Mouse (Mus musculus) lung, postnatal 0 days (tissue): ENCODE results near the gene Lgals12. TPM values are rescaled to one million over a fixed set of nuclear protein-coding genes. Genes with fewer than 3 reads are reported as not detected.

ENCODE experiments used
- ATAC-seq: fragments of 200-750 bp; cut with Nextera tagmentation; 2 replicates; pipeline ENCODE4 v1.8.0; 2017; ENCODE audit warnings: moderate library complexity
- DNase-seq: peaks from one replicate; pipeline ENCODE4 v3.0.0-alpha.2; 2016; ENCODE audit warnings: low spot score
- H3K27ac ChIP-seq: fragments of 300-500 bp; sonication (generic); 2 replicates; pipeline ENCODE4 v1.5.1; 2014; ENCODE audit warnings: antibody characterized with exemption, mild to moderate bottlenecking, low read length, mixed read lengths
- H3K27me3 ChIP-seq: fragments of 300-500 bp; sonication (generic); replicated peaks from 2 replicates; pipeline ENCODE4 v1.6.1; 2014; ENCODE audit warnings: low read length, mixed read lengths; ENCODE audit not compliant: insufficient read depth
- H3K36me3 ChIP-seq: fragments of 300-500 bp; sonication (generic); 2 replicates; pipeline ENCODE4 v1.6.1; 2014; ENCODE audit warnings: low read length, mixed read lengths; ENCODE audit not compliant: insufficient read depth
- H3K4me1 ChIP-seq: fragments of 300-500 bp; sonication (generic); 2 replicates; pipeline ENCODE4 v1.6.1; 2014; ENCODE audit warnings: antibody characterized with exemption, low read depth, low read length, mixed read lengths; ENCODE audit not compliant: insufficient read depth
- H3K4me2 ChIP-seq: fragments of 300-500 bp; sonication (generic); replicated peaks from 2 replicates; pipeline ENCODE4 v1.6.1; 2014; ENCODE audit warnings: low read depth, mild to moderate bottlenecking, low read length, moderate library complexity, mixed read lengths
- H3K4me3 ChIP-seq: fragments of 300-500 bp; sonication (generic); 2 replicates; pipeline ENCODE4 v1.5.1; 2014; ENCODE audit warnings: low read depth, low read length
- H3K9ac ChIP-seq: fragments of 300-500 bp; sonication (generic); replicated peaks from 2 replicates; pipeline ENCODE4 v1.6.1; 2014; ENCODE audit warnings: low read depth, mild to moderate bottlenecking
- H3K9me3 ChIP-seq: fragments of 300-500 bp; sonication (generic); 2 replicates; pipeline ENCODE4 v1.6.1; 2016; ENCODE audit warnings: low read length, mixed read lengths
- CTCF ChIP-seq: IDR thresholded peaks from 2 replicates; pipeline ENCODE4 v1.5.1; 2016; ENCODE audit warnings: antibody characterized with exemption, mild to moderate bottlenecking
- EP300 ChIP-seq: IDR thresholded peaks from 2 replicates; pipeline ENCODE4 v1.6.1; 2016; ENCODE audit warnings: antibody characterized with exemption, mild to moderate bottlenecking, control low read depth
- WGBS: fragments of 180-500 bp; shearing (Covaris S2); extraction: QIAGEN DNeasy Blood & Tissue Kit; methylation state at CpG from one replicate; pipeline ENCODE4 v1.1.7; 2014; 5-methylcytosine and 5-hydroxymethylcytosine counted together
- polyA plus RNA-seq: library from polyadenylated mRNA; unstranded; fragments of >200 nt; fragmentation: Nextera tagmentation; extraction: Ambion mirVana; gene quantifications from 2 replicates; pipeline ENCODE4 v1.2.1, GENCODE M21; 2015

Gene Lgals12
- polyA plus RNA-seq, 1 experiment from 2014 or later, result 0.36 TPM

- no peaks in the 10 kb centered on the region for H3K36me3 ChIP-seq
- H3K4me2 ChIP-seq, result no peak overlapping the region
- ATAC-seq (no peak), DNase-seq (no peak)
- H3K27ac ChIP-seq, result no peak overlapping the region
- H3K4me3 ChIP-seq, result no peak overlapping the region
- H3K9ac ChIP-seq, result no peak overlapping the region
- WGBS, result 60% methylated on average over 4 of the region's 4 CpGs
- TF ChIP-seq CTCF (no peak), EP300 (no peak)
- no peaks in the 10 kb centered on the region for H3K27me3 ChIP-seq
- no peaks in the 10 kb centered on the region for H3K9me3 ChIP-seq
- no peaks in the 10 kb centered on the region for H3K4me1 ChIP-seq
These were observed 47.0 kb downstream of the Lgals12 start for GRCm38 (mm10) chr19:7559986-7560385.

DNA sequence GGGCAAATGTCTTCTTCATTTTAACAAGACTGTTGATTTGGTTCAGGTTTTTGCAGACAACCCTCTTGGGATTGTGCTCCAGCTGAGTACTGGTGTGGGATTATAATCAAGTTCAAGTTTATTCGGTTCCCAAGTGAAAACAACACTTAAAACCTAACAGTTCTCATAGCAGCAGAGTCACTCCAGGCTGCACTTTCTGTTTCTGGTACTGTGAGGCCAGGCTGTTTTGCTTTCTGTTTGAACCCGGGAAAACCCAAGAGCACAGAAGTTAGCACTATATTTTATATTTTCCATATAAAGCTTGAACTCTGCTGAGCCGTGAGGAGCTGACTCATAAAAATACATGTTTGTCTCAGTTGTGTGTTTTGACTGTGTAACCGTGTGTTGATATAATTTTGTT is 48.3 kb downstream of the Lgals12 start:
- WGBS, result 64% methylated on average over 4 of the region's 4 CpGs
- H3K27me3 ChIP-seq, result no peaks in the 10 kb centered on the region
- no peaks in the 10 kb centered on the region for H3K9me3 ChIP-seq
- H3K4me1 ChIP-seq, result no peaks in the 10 kb centered on the region
- no peak overlapping the region for H3K27ac ChIP-seq
- H3K4me2 ChIP-seq, result peak overlapping the region; percentile 77
- H3K36me3 ChIP-seq, result no peaks in the 10 kb centered on the region
- no peak for TF ChIP-seq CTCF
- no peak for TF ChIP-seq EP300
- ATAC-seq (no peak), DNase-seq (no peak)
- 0 out of 2 replicates have a peak overlapping the region, but pooled peaks have one; percentile 51 for H3K4me3 ChIP-seq
- H3K9ac ChIP-seq, result no peak overlapping the region

GRCm38 (mm10) chr19:7557844-7558243 is 49.1 kb downstream of the Lgals12 start:
- ATAC-seq (0 out of 2 replicates have a peak, but pooled peaks have one; percentile 20), DNase-seq (peak; percentile 8)
- Histone ChIP-seq H3K27me3 (no peaks in the 10 kb centered on the region), H3K4me2 (peak overlapping the region; percentile 77), H3K9ac (peak overlapping the region; percentile 54), H3K9me3 (no peaks in the 10 kb centered on the region), H3K4me3 (peak overlapping the region; percentile 51), H3K27ac (no peak overlapping the region), H3K4me1 (no peaks in the 10 kb centered on the region; the same call in 1 of the 2 replicates), H3K36me3 (no peaks in the 10 kb centered on the region)
- WGBS, result 10% methylated on average over 4 of the region's 4 CpGs
- no peak for TF ChIP-seq EP300
- TF ChIP-seq CTCF, result no peak

DNA sequence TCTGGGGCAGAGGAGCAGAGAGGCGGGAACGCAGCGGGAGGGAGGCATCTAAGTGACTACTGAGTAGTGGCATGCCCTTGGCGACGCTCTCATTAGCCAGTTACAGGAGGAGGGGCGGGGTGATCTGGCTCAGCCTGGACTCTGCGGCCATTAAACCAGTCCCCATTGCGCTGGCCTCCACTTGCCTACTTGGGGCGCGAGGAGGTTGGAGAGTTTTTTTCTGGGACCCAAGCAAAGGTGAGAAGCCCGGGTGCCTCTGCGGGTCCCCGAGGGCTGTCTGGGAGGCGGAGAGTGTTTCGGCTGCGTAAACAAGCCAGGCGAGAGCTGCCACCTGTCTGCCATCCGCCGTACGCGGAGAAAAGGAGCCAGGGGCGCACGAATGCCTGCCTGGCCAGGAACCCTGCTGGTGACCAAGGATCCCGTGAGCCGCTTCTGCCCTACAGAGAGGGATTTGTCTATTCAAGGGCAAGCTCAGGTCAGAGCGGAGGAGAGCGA is 49.6 kb downstream of the Lgals12 start, which contains the start of gene Pla2g16:
TSS of gene Pla2g16 (plus strand) at position 132 of the 495 bp plus-strand sequence.
- peak; percentile 40 for TF ChIP-seq CTCF
- TF ChIP-seq EP300, result no peak
- 3% methylated on average over 27 of the region's 27 CpGs for WGBS
- Histone ChIP-seq H3K27me3 (no peaks in the 10 kb centered on the region), H3K9ac (peak within 1 kb of the TSS; percentile 54), H3K36me3 (no peaks in the 10 kb centered on the region), H3K4me2 (peak within 1 kb of the TSS; percentile 77), H3K4me1 (no peaks in the 10 kb centered on the region; the same call in 1 of the 2 replicates), H3K4me3 (peak within 1 kb of the TSS; percentile 51), H3K27ac (peak within 1 kb of the TSS; percentile 51; the same call in 1 of the 2 replicates), H3K9me3 (no peaks in the 10 kb centered on the region)
- peak; percentile 89 for DNase-seq
- peak; percentile 95 for ATAC-seq

DNA sequence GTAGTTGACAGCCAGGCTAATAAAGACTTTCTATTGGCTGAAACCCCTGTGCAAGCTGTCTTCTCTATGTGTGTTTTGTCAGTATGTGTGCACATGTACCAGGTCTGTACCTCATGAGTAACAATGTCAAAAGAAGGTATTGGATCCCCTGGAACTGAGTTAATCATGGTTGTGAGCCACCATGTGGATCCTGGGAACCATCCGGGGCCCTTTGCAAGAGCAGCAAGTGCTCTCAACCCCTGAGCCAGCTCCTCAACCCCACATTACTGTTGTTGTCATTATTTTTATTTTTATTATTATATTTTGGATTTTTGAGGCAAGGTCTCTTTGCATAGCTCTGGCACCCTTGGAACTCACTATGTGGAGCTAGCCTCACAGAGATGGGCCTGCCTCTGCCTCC is 50.4 kb downstream of the Lgals12 start:
- no peak for TF ChIP-seq EP300
- no peak for TF ChIP-seq CTCF
- H3K27ac ChIP-seq, result no peak overlapping the region
- H3K36me3 ChIP-seq, result no peaks in the 10 kb centered on the region
- no peak overlapping the region for H3K9ac ChIP-seq
- H3K9me3 ChIP-seq, result no peaks in the 10 kb centered on the region
- no peak for DNase-seq
- H3K4me3 ChIP-seq, result no peak overlapping the region
- H3K4me2 ChIP-seq, result no peak overlapping the region
- H3K27me3 ChIP-seq, result no peaks in the 10 kb centered on the region
- H3K4me1 ChIP-seq, result peaks cover 3% of the 10 kb centered on the region; the same call in 1 of the 2 replicates
- 92% methylated on average over 1 of the region's 1 CpGs for WGBS
- no peak for ATAC-seq

DNA sequence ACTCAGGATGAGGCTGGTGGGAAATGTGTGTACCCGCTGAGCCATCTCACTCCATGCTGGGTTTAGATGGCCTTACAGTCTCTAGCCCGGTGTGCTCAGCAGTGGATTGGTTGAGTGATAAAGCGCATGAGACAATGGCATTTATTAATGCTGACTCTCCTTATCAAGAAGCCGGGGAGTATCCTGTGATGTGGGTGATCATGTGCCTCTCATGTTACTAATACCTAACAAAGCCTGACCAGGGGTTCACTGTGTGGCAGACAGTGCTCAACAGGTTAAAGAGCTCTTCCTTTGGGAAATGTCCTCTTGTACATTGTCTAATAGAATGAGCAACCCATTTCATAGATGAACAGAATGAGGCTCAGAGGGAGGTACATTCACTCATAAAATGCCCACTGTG is 52.1 kb downstream of the Lgals12 start:
- no peak for DNase-seq
- Histone ChIP-seq H3K9me3 (no peaks in the 10 kb centered on the region), H3K4me3 (no peak overlapping the region), H3K27ac (no peak overlapping the region), H3K36me3 (no peaks in the 10 kb centered on the region), H3K4me1 (peaks cover 4% of the 10 kb centered on the region; the same call in 1 of the 2 replicates), H3K27me3 (no peaks in the 10 kb centered on the region), H3K4me2 (no peak overlapping the region), H3K9ac (no peak overlapping the region)
- ATAC-seq, result no peak
- TF ChIP-seq CTCF, result no peak
- TF ChIP-seq EP300, result no peak
- WGBS, result 62% methylated on average over 4 of the region's 4 CpGs
